ENCODE assay signal across 8 mouse cellular contexts in genomic region chr9:46011094-46011970, GRCm38 (mm10). TPM values are rescaled to one million over a fixed set of nuclear protein-coding genes. Genes with fewer than 3 reads are reported as not detected.
DNase-seq lines count a peak whose midpoint lies in the region; ATAC-seq and TF ChIP-seq lines count a peak whose summit lies in the region.

No protein-coding gene starts in this region.

- peaks cover 15% of the 10 kb centered on the region for H3K4me1 ChIP-seq in neural tube, embryonic 11.5 days (ENCODE audit: control insufficient read depth, insufficient read depth, low read length)
- H3K4me1 ChIP-seq in limb, embryonic 10.5 days: peaks cover 63% of the 10 kb centered on the region
- peaks cover 25% of the 10 kb centered on the region for H3K4me1 ChIP-seq in neural tube, embryonic 14.5 days (ENCODE audit: control insufficient read depth, insufficient read depth, low read length)
- peaks cover 19% of the 10 kb centered on the region for H3K4me1 ChIP-seq in lung, adult 2 months (ENCODE audit: control insufficient read depth, insufficient read depth, low read length)

- 36% methylated on average over 3 of the region's 3 CpGs for WGBS in neural tube, embryonic 11.5 days
- WGBS in limb, embryonic 10.5 days: 32% methylated on average over 3 of the region's 3 CpGs
- WGBS in neural tube, embryonic 14.5 days: 22% methylated on average over 3 of the region's 3 CpGs
- WGBS in lung, adult 2 months: 32% methylated on average over 3 of the region's 3 CpGs

- H3K27ac ChIP-seq in gastrocnemius, adult 2 months: peak overlapping the region; percentile 99
- H3K27ac ChIP-seq in neural tube, embryonic 11.5 days (ENCODE audit: low read depth, low read length): no peak overlapping the region
- H3K27ac ChIP-seq in limb, embryonic 10.5 days: peak overlapping the region; percentile 99
- no peak overlapping the region for H3K27ac ChIP-seq in neural tube, embryonic 14.5 days (ENCODE audit: low read depth, low read length)

- no peak for TF ChIP-seq POLR2A in lung, adult 2 months (IDR thresholded peaks at IDR 0.05; ENCODE audit: borderline replicate concordance, extremely low read depth, low read depth, low read length)

- TF ChIP-seq CTCF in gastrocnemius, adult 2 months (IDR thresholded peaks at IDR 0.05): no peak
- TF ChIP-seq CTCF in lung, adult 2 months (IDR thresholded peaks at IDR 0.05; ENCODE audit: insufficient read depth, low read length): no peak

- no peaks in the 10 kb centered on the region for H3K9me3 ChIP-seq in neural tube, embryonic 11.5 days (ENCODE audit: control insufficient read depth, low read length)
- H3K9me3 ChIP-seq in limb, embryonic 10.5 days (replicated peaks): no peaks in the 10 kb centered on the region
- H3K9me3 ChIP-seq in neural tube, embryonic 14.5 days (ENCODE audit: control insufficient read depth, low read length): no peaks in the 10 kb centered on the region

- no peak for DNase-seq in gastrocnemius, adult 2 months
- no peak for DNase-seq in gastrocnemius, postnatal 10 days
- no peak for DNase-seq in neural tube, embryonic 11.5 days (ENCODE audit: low spot score)
- no peak for DNase-seq in neural tube, embryonic 10.5 days (ENCODE audit: extremely low spot score, low spot score)
- no peak for DNase-seq in limb, embryonic 10.5 days (ENCODE audit: low spot score)
- DNase-seq in ovary, postnatal 36 days (ENCODE audit: low spot score): no peak
- DNase-seq in lung, adult 2 months: no peak

- no peak overlapping the region for H3K9ac ChIP-seq in neural tube, embryonic 11.5 days (ENCODE audit: low read length)
- H3K9ac ChIP-seq in neural tube, embryonic 14.5 days (replicated peaks; ENCODE audit: low read depth, low read length): no peak overlapping the region

- no peak for ATAC-seq in neural tube, embryonic 11.5 days (ENCODE audit: insufficient read depth, low FRiP score, low TSS enrichment)
- 0 out of 2 replicates have a peak, but pooled peaks have one; percentile 10 for ATAC-seq in neural tube, embryonic 14.5 days (ENCODE audit: low read depth)

- intact Hi-C loops in gastrocnemius, adult 2 months (cut with DNase I): loop anchor here (5.0 kb wide), 1 partner anchor 71 kb away; no protein-coding TSS in a partner anchor

- H3K36me3 ChIP-seq in neural tube, embryonic 11.5 days (ENCODE audit: control insufficient read depth, insufficient read depth, low read length): no peaks in the 10 kb centered on the region
- no peaks in the 10 kb centered on the region for H3K36me3 ChIP-seq in limb, embryonic 10.5 days
- no peaks in the 10 kb centered on the region for H3K36me3 ChIP-seq in neural tube, embryonic 14.5 days (ENCODE audit: control insufficient read depth, insufficient read depth, low read length)

- peak overlapping the region; percentile 100 for H3K4me3 ChIP-seq in gastrocnemius, adult 2 months
- no peak overlapping the region for H3K4me3 ChIP-seq in neural tube, embryonic 11.5 days (ENCODE audit: low read depth, low read length)
- peak overlapping the region; percentile 100 for H3K4me3 ChIP-seq in limb, embryonic 10.5 days
- no peak overlapping the region; the same call in 1 of the 2 replicates for H3K4me3 ChIP-seq in neural tube, embryonic 14.5 days (ENCODE audit: low read depth, low read length)
- no peak overlapping the region for H3K4me3 ChIP-seq in lung, adult 2 months (replicated peaks; ENCODE audit: extremely low read depth, low read depth, low read length)

- peak overlapping the region; percentile 35; the same call in 1 of the 2 replicates for H3K4me2 ChIP-seq in neural tube, embryonic 11.5 days (ENCODE audit: low read depth)
- H3K4me2 ChIP-seq in neural tube, embryonic 14.5 days (ENCODE audit: low read depth, low read length): peak overlapping the region; percentile 52; the same call in 1 of the 2 replicates

- H3K27me3 ChIP-seq in neural tube, embryonic 11.5 days (ENCODE audit: control insufficient read depth, insufficient read depth, low read length): no peaks in the 10 kb centered on the region
- no peaks in the 10 kb centered on the region for H3K27me3 ChIP-seq in limb, embryonic 10.5 days (ENCODE audit: low read depth, poor library complexity, severe bottlenecking)
- H3K27me3 ChIP-seq in neural tube, embryonic 14.5 days (ENCODE audit: control insufficient read depth, insufficient read depth, low read length): no peaks in the 10 kb centered on the region

RNA-seq across cellular contexts. Expression of gene Pafah1b2, which starts 1.2 kb away (rescaled TPM):
- 10 to 100 TPM; 28.0 to 29.5 TPM for total RNA-seq in gastrocnemius, adult 2 months (2021)
- total RNA-seq in gastrocnemius, postnatal 10 days (2021): 10 to 100 TPM; 62.5 to 73.1 TPM
- 277 and 283 TPM in 2 replicates for polyA plus RNA-seq in neural tube, embryonic 11.5 days (2014; fragmentation: Nextera tagmentation; extraction: Ambion mirVana)
- 246 and 265 TPM in 2 replicates for polyA plus RNA-seq in limb, embryonic 10.5 days (2016; fragmentation: Nextera tagmentation; extraction: Ambion mirVana)
- polyA plus RNA-seq in neural tube, embryonic 14.5 days (2014; fragmentation: Nextera tagmentation; extraction: Ambion mirVana): 307 and 318 TPM in 2 replicates
- polyA plus RNA-seq in lung, adult 2 months (2012; rRNA removed): 22.0 and 24.9 TPM in 2 replicates

RNA-seq across cellular contexts. Expression of gene Sik3, which starts 1.3 kb away (rescaled TPM):
- total RNA-seq in gastrocnemius, adult 2 months (2021): 10 to 100 TPM; 38.0 to 41.1 TPM
- 10 to 100 TPM; 52.7 to 52.9 TPM for total RNA-seq in gastrocnemius, postnatal 10 days (2021)
- polyA plus RNA-seq in neural tube, embryonic 11.5 days (2014; fragmentation: Nextera tagmentation; extraction: Ambion mirVana): 10.5 and 10.8 TPM in 2 replicates
- polyA plus RNA-seq in limb, embryonic 10.5 days (2016; fragmentation: Nextera tagmentation; extraction: Ambion mirVana): 10.6 and 11.3 TPM in 2 replicates
- 10.5 TPM in 2 replicates for polyA plus RNA-seq in neural tube, embryonic 14.5 days (2014; fragmentation: Nextera tagmentation; extraction: Ambion mirVana)
- 16.7 and 22.2 TPM in 2 replicates for polyA plus RNA-seq in lung, adult 2 months (2012; rRNA removed)

RNA-seq across cellular contexts. Expression of gene Sidt2, which starts 56.3 kb away (rescaled TPM):
- total RNA-seq in gastrocnemius, adult 2 months (2021): 10 to 100 TPM; 66.2 to 72.2 TPM
- 10 to 100 TPM; 57.8 to 58.2 TPM for total RNA-seq in gastrocnemius, postnatal 10 days (2021)
- polyA plus RNA-seq in neural tube, embryonic 11.5 days (2014; fragmentation: Nextera tagmentation; extraction: Ambion mirVana): 28.7 and 34.7 TPM in 2 replicates
- 26.0 and 28.6 TPM in 2 replicates for polyA plus RNA-seq in limb, embryonic 10.5 days (2016; fragmentation: Nextera tagmentation; extraction: Ambion mirVana)
- 45.7 and 52.0 TPM in 2 replicates for polyA plus RNA-seq in neural tube, embryonic 14.5 days (2014; fragmentation: Nextera tagmentation; extraction: Ambion mirVana)
- polyA plus RNA-seq in lung, adult 2 months (2012; rRNA removed): 357 and 550 TPM in 2 replicates

Comparison
In these comparisons a context has a peak if more than half of its experiments do, and no peak if none do; other contexts are left out.
1. H3K27ac ChIP-seq: peak in gastrocnemius, adult 2 months (single experiment) and limb, embryonic 10.5 days (single experiment); none in neural tube, embryonic 11.5 days (single experiment) and neural tube, embryonic 14.5 days (single experiment).
2. H3K4me3 ChIP-seq: peak in gastrocnemius, adult 2 months (single experiment) and limb, embryonic 10.5 days (single experiment); none in neural tube, embryonic 11.5 days (single experiment), neural tube, embryonic 14.5 days (single experiment) and lung, adult 2 months (single experiment).